Mouse (Mus musculus): ENCODE data around the gene Mapk13.

- TF ChIP-seq CTCF (IDR thresholded peaks at IDR 0.05; ENCODE audit: low read depth, low read length) (no peak), GATA1 (IDR thresholded peaks at IDR 0.05; ENCODE audit: borderline replicate concordance, low read length) (no peak), GATA2 (IDR thresholded peaks at IDR 0.05; ENCODE audit: borderline replicate concordance, low read depth, low read length) (no peak), TAL1 (conservative IDR thresholded peaks at IDR 0.05; ENCODE audit: low read depth, low read length) (no peak)
These were observed 23.3 kb upstream of the Mapk13 start for GRCm38 (mm10) chr17:28745773-28746172.
